Mouse (Mus musculus): Measurements from ENCODE around the gene Srebf2. TPM values are rescaled to one million over a fixed set of nuclear protein-coding genes. Genes with fewer than 3 reads are reported as not detected.
A peak's percentile ranks its signal among the peaks of the same experiment; 100 is the strongest.

Srebf2 gene
- polyA plus RNA-seq, 1 experiment from 2014 or later = 200 TPM

DNA sequence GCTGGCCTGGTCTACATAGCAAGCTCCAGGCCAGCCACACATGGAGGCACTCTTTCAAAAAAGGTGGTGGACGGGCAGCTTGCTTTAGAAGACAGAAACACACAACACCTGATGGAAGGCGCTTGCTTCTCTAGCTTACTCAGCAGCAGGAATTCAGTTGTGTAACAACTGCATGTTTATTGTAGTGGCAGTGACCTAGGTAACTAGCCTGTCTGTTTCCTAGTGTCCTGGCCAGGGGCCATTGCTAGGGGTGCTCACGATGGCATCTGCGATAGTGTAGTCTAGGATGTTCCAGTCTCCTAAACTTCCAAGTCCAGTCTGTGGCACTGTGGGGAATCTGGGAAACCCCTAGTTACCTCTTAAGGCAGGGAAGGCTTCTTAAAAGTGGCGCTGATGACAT is 2.8 kb upstream of the Srebf2 start:
- ATAC-seq = no peak
- Histone ChIP-seq H3K4me3 (no peak overlapping the region), H3K4me2 (no peak overlapping the region), H3K4me1 (peaks cover 31% of the 10 kb centered on the region), H3K36me3 (ENCODE audit: poor library complexity, severe bottlenecking) (peaks cover 16% of the 10 kb centered on the region), H3K9ac (0 out of 2 replicates have a peak overlapping the region, but pooled peaks have one; percentile 30), H3K9me3 (replicated peaks) (no peaks in the 10 kb centered on the region), H3K27ac (peak overlapping the region; percentile 70), H3K27me3 (no peaks in the 10 kb centered on the region)
- WGBS = 87% methylated on average over 5 of the region's 5 CpGs

DNA sequence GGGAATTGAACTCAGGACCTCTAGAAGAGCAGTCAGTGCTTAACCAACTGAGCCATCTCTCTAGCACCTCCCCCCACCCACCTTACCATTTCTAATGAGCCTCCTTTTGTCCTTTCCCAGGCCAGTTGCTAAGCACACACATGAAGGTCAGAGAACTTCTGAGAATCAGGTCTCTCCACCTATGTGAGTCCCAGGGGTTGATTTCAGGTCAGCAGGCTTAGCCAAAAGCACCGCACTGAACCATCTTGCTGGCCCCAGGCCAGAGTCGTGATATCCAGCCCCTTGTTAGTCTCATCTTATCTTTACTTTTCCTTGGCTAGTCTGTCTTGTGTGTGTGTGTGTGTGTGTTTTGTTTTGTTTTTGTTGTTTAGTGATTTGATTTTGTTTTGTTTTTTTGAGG is 1.6 kb upstream of the Srebf2 start:
- H3K4me2 ChIP-seq = no peak overlapping the region
- H3K4me3 ChIP-seq = no peak overlapping the region
- WGBS = 40% methylated on average over 2 of the region's 2 CpGs
- H3K27me3 ChIP-seq = no peaks in the 10 kb centered on the region
- no peak for ATAC-seq
- H3K9ac ChIP-seq = no peak overlapping the region
- peaks cover 36% of the 10 kb centered on the region for H3K4me1 ChIP-seq
- no peaks in the 10 kb centered on the region for H3K9me3 ChIP-seq (replicated peaks)
- H3K36me3 ChIP-seq (ENCODE audit: poor library complexity, severe bottlenecking) = peaks cover 16% of the 10 kb centered on the region
- peak overlapping the region; percentile 93 for H3K27ac ChIP-seq

DNA sequence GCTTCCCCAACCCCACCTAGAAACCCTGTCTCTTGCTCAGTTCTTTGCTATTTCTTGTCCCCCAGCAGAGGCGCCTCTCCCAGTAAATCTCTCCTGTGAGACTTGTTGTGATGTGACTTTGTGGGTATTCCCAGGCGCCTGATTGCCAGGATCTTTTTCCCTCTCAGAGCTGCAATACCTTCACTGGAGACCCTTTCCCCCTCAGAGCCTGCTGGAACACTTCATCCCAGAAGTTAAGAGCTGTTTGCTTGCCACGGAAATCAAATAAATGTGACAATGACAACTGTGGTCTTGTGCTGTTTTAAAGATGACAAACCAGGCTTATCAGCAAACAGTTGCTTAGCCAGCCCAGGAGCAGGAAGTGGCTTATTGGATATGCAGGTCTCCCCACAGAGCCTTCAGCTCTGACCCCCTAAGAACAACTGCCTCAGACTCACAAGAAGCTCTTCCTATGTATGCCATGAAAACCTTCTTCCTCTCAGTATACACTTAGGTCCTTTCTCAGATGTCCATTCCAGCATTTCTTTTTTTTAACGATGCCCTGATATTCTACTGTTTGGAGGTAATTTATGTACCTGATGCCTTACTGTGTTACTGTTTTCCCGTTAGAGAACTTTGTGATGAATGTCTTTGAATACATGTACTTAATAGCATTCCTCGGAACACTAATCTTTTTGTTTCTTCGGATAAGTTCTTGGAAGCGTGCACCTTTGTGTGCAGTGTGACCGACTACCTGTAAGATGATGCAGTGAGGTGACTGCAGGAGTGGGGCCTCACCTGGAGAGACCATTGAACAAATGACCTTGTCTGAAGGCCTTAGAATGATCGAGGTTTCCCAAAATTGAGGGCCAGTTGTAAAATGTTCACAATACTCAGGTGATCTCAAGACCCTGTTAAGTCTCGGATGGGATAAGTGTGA is 871 bp upstream of the Srebf2 start:
- 11% methylated on average over 11 of the region's 11 CpGs for WGBS
- 0 out of 2 replicates have a peak overlapping the region, but pooled peaks have one; percentile 17 for H3K9ac ChIP-seq

DNA sequence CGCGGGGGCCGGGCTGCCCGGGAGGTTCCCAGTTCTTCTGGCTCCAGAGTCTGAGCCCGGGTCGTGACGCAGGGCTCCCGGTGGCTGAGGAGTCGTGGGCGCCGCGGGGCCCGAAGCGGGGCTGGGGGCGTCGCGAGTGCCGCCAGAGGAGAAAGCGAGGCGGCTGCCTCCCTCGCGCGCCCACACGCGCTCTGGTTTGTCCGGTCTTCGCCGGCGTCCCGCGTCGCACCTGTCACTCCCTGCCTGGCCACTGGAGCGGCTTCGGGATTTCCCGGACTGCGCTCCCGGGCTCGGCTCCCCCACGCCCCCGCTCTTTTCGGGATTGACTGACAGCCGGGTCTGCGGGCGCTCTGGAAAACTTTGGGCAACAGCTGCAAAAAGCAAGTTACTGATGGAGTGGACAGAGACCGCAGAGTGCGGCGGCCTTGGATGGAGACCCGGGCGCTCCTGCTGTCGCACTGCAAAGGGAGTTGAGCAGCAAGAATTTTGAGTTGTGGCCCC is 680 bp downstream of the Srebf2 start:
- no peaks in the 10 kb centered on the region for H3K27me3 ChIP-seq
- peak overlapping the region; percentile 96 for H3K4me2 ChIP-seq
- no peaks in the 10 kb centered on the region for H3K9me3 ChIP-seq (replicated peaks)
- H3K36me3 ChIP-seq (ENCODE audit: poor library complexity, severe bottlenecking) = peaks cover 9% of the 10 kb centered on the region
- peak overlapping the region; percentile 98 for H3K27ac ChIP-seq
- peak overlapping the region; percentile 91 for H3K4me3 ChIP-seq
- WGBS = under 1% methylated on average over 44 of the region's 50 CpGs
- H3K4me1 ChIP-seq = peaks cover 55% of the 10 kb centered on the region
- H3K9ac ChIP-seq = peak overlapping the region; percentile 95
- no peak for ATAC-seq

More for the DNA sequence above, 871 bp upstream of the Srebf2 start:
- H3K4me2 ChIP-seq = peak overlapping the region; percentile 53
- H3K36me3 ChIP-seq (ENCODE audit: poor library complexity, severe bottlenecking) = peaks cover 16% of the 10 kb centered on the region
- ATAC-seq = no peak; the same call in 1 of the 2 replicates
- no peaks in the 10 kb centered on the region for H3K27me3 ChIP-seq
- H3K4me3 ChIP-seq = peak overlapping the region; percentile 91
- peak overlapping the region; percentile 93 for H3K27ac ChIP-seq
- H3K9me3 ChIP-seq (replicated peaks) = no peaks in the 10 kb centered on the region
- H3K4me1 ChIP-seq = peaks cover 42% of the 10 kb centered on the region

DNA sequence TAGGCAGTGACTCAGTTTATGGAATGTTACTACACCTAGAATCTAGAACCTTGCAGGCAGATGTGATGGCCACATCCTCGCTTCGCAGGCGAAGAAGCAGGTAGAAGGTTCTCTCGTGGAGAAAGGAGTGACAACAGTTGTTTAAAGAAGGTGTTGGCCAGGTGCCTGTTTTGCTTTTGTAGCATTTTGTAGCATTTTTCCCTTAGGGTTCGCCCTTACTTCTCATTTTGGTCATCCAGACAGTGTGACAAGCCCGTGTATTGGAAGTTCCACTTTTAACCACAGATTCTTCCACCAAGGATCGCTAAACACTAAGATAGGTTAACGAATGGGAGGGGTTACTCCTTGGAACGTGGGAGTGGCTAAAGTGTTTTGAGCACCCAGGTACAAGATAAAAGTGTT is 1.5 kb downstream of the Srebf2 start:
- WGBS = 13% methylated on average over 9 of the region's 9 CpGs
- Histone ChIP-seq H3K9ac (peak overlapping the region; percentile 95), H3K4me1 (peaks cover 58% of the 10 kb centered on the region), H3K4me2 (peak overlapping the region; percentile 96), H3K9me3 (replicated peaks) (no peaks in the 10 kb centered on the region), H3K27ac (peak overlapping the region; percentile 98), H3K36me3 (ENCODE audit: poor library complexity, severe bottlenecking) (peaks cover 9% of the 10 kb centered on the region), H3K27me3 (no peaks in the 10 kb centered on the region), H3K4me3 (peak overlapping the region; percentile 91)
- ATAC-seq = no peak

DNA sequence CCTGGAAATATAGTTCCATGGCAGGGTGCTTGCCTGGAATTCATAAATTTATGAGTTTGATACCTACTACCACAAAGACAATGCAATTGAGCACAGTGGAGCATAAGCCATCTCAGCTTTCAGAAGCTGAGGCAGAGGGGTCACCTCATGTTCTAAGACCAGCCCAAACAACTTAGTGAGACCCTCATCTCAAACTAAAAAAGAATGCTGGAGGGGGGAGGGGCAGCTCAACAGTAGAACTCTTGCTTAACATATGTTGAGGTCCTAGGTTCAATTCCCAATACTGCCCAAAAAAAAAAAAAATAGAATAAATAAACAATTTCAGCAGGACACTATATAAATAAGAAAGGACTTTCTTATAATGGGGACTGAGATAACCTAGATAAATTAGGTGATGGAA is 3.1 kb downstream of the Srebf2 start:
- Histone ChIP-seq H3K27ac (no peak overlapping the region), H3K4me2 (no peak overlapping the region), H3K4me3 (no peak overlapping the region), H3K27me3 (no peaks in the 10 kb centered on the region), H3K9ac (no peak overlapping the region), H3K36me3 (ENCODE audit: poor library complexity, severe bottlenecking) (peaks cover 9% of the 10 kb centered on the region), H3K4me1 (peaks cover 51% of the 10 kb centered on the region), H3K9me3 (replicated peaks) (no peaks in the 10 kb centered on the region)
- ATAC-seq = no peak

DNA sequence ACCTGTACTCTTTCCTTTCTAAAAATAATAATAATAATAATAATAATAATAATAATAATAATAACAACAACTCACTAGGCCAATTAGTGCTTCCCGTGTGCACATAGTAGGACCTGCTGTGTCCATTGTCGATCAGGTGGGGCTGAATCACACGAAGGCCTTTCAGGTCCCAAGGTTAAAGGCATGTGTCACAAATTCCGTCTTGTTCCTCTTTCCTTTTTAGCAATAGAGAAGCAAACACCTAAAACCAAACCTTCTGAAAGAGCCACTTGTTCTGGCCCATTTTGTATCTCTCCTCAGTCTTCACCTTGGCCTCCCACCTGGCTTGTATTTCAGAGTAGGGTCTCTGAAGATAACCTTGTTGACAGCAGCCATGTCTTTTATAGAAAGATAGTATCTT is 4.2 kb downstream of the Srebf2 start:
- H3K4me2 ChIP-seq = no peak overlapping the region
- 95% methylated on average over 4 of the region's 4 CpGs for WGBS
- no peaks in the 10 kb centered on the region for H3K27me3 ChIP-seq
- H3K4me3 ChIP-seq = no peak overlapping the region
- H3K9me3 ChIP-seq (replicated peaks) = no peaks in the 10 kb centered on the region
- H3K9ac ChIP-seq = no peak overlapping the region
- no peak for ATAC-seq
- H3K4me1 ChIP-seq = peaks cover 41% of the 10 kb centered on the region
- no peak overlapping the region for H3K27ac ChIP-seq
- H3K36me3 ChIP-seq (ENCODE audit: poor library complexity, severe bottlenecking) = peaks cover 12% of the 10 kb centered on the region

DNA sequence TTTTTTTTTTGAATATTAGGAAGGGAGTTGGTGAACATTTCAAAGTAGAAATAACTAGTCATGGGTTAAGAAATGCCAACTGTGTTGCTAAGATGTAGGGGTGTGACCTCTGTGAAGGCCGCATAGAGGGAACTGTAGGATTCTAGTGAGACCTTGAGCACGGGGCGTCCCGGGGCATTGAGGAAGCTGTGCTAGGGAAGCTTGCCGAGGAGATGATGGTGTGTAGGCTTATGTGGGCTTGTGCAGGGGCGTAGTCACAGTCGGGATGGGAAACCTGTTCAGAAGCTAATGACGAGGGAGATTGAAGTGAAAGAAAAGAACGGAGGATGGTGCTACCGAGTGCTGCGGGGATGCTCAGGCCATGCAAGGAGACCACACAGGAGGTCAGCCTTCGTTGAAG is 5.0 kb downstream of the Srebf2 start:
- no peak for ATAC-seq
- H3K27me3 ChIP-seq = no peaks in the 10 kb centered on the region
- no peak overlapping the region for H3K9ac ChIP-seq
- H3K27ac ChIP-seq = no peak overlapping the region
- 87% methylated on average over 12 of the region's 12 CpGs for WGBS
- H3K4me2 ChIP-seq = no peak overlapping the region
- no peak overlapping the region for H3K4me3 ChIP-seq
- peaks cover 37% of the 10 kb centered on the region for H3K4me1 ChIP-seq
- H3K9me3 ChIP-seq (replicated peaks) = no peaks in the 10 kb centered on the region
- peaks cover 16% of the 10 kb centered on the region for H3K36me3 ChIP-seq (ENCODE audit: poor library complexity, severe bottlenecking)

DNA sequence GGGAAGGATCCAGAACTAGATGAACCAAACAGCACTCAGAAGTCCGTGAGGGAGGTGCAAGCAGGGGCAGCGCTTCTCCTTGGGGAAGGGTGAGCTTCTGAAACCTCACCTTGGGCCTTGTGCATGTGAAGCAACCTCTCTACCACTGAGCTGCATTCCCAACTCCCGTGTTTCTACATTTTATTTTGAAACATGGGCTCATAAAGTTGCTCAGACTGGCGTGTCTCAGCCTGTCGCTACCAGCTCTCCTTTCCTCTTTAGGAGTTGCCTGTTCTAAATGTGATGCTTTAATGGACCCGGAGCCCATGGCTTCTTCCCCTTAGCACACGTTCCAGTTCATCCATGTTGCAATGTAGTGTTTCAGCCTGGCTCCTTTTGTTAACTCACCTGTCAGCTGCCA is 5.5 kb downstream of the Srebf2 start:
- no peak for ATAC-seq
- no peak overlapping the region for H3K4me3 ChIP-seq
- H3K9me3 ChIP-seq (replicated peaks) = no peaks in the 10 kb centered on the region
- no peak overlapping the region for H3K27ac ChIP-seq
- peaks cover 19% of the 10 kb centered on the region for H3K36me3 ChIP-seq (ENCODE audit: poor library complexity, severe bottlenecking)
- 89% methylated on average over 7 of the region's 7 CpGs for WGBS
- no peak overlapping the region for H3K4me2 ChIP-seq
- peaks cover 37% of the 10 kb centered on the region for H3K4me1 ChIP-seq
- H3K9ac ChIP-seq = no peak overlapping the region
- no peaks in the 10 kb centered on the region for H3K27me3 ChIP-seq

DNA sequence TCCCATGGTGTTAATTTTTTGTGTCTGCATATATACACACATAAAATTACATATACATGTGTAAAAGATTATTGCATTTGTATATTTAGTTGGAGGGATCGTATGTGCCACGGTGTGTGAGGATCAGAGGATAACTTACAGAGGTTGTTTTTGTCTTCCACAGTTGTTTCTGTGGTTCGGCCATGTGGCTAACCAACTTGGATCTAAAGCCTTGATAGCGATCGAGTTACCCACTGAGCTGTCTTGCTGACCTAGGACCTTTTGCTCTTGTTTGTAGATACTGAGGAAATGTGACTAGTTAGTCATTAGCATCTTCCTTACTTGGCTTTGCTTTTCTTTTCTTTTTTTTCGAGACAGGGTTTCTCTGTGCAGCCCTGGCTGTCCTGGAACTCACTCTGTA is 9.3 kb downstream of the Srebf2 start:
- Histone ChIP-seq H3K36me3 (ENCODE audit: poor library complexity, severe bottlenecking) (peaks cover 16% of the 10 kb centered on the region), H3K4me1 (peaks cover 34% of the 10 kb centered on the region), H3K27ac (no peak overlapping the region), H3K4me3 (no peak overlapping the region), H3K9ac (no peak overlapping the region), H3K4me2 (no peak overlapping the region), H3K27me3 (no peaks in the 10 kb centered on the region), H3K9me3 (replicated peaks) (no peaks in the 10 kb centered on the region)
- 94% methylated on average over 6 of the region's 6 CpGs for WGBS
- ATAC-seq = no peak

DNA sequence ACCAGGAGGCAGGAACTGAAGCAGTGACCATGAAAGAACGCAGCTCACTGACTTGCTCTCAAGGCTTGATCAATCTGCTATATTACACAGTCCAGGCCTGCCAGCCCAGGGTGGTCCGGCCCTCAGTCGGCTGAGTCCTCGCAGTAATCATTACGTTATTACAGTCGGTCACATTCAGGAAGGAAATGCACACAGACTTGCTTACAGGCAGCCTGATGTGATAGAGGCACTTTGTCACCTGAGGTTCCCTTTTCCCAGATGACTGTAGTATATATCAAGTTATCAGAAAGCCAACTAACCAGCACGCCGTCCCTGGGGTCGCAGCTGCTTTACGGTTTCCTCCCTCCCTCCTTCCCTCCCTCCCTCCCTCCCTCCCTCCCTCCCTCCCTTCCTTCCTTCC is 9.9 kb downstream of the Srebf2 start:
- WGBS = 89% methylated on average over 10 of the region's 10 CpGs
- Histone ChIP-seq H3K9ac (no peak overlapping the region), H3K9me3 (replicated peaks) (no peaks in the 10 kb centered on the region), H3K27ac (no peak overlapping the region), H3K4me3 (no peak overlapping the region), H3K27me3 (no peaks in the 10 kb centered on the region), H3K4me2 (no peak overlapping the region), H3K36me3 (ENCODE audit: poor library complexity, severe bottlenecking) (peaks cover 16% of the 10 kb centered on the region), H3K4me1 (peaks cover 31% of the 10 kb centered on the region)
- ATAC-seq = no peak

DNA sequence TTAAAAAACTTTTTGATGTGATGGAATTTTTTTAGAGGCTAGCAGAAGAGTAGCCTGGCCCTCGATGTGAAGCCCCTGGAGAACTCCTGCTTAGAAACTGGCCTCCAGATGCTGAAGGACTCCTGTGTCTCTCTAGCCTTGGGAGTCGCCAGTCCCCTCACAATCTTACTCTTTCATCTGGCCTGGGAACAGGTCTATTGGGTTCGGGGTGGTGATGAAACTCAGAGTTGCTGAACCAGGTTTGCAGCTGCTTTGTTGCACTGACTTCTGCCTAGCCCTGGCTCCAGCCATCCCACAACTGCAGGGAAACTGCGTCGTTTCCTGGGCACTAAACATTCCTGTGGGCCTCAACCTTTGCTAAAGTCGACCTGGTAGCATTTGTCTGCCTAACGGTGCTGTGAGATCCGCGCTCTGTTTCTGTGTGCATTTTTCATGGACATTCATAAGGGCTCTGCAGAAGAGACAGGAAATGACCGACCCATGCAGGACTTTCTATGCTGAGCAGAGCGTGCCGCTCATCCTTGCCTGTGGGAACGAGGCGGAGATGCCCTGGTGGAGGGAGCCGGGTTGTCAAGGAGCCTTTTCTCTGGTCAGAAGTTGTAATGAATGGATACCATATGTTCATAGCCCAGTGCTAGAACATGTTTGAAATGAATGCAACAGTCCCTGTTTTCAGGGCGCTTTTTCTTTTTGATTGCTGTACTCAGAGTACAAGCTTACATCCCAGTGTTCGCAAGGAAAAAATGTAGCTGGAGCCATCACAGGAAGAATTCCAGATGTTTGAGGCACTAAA is 11.5 kb downstream of the Srebf2 start:
- H3K27ac ChIP-seq = 0 out of 2 replicates have a peak overlapping the region, but pooled peaks have one; percentile 2
- 0 out of 2 replicates have a peak overlapping the region, but pooled peaks have one; percentile 17 for H3K9ac ChIP-seq
- H3K4me3 ChIP-seq = no peak overlapping the region
- 79% methylated on average over 17 of the region's 17 CpGs for WGBS
- no peak for ATAC-seq
- H3K4me2 ChIP-seq = no peak overlapping the region
- peaks cover 24% of the 10 kb centered on the region for H3K4me1 ChIP-seq
- H3K36me3 ChIP-seq (ENCODE audit: poor library complexity, severe bottlenecking) = peaks cover 12% of the 10 kb centered on the region
- H3K9me3 ChIP-seq (replicated peaks) = no peaks in the 10 kb centered on the region
- H3K27me3 ChIP-seq = no peaks in the 10 kb centered on the region
